22 mouse cellular contexts compared by ENCODE assay signal in the genomic region with DNA sequence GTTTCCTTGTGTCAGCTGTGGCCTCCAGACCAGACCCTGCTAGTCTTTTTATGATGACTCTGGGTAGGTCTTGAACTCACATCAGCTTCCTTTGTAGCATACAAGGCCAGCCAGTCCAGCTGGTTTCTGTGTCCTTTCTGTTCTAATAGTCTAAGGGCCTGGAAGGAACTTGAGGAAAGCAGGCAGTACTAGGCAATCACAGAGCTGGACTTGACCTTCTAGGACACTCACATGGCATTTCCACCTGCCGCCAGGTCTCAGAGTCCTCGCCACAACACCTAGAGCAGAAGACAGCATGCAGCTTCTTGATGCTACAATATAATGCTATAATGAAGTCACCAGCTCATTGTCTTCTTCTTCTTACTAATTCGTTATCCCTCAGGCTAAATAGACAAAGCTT.
DNase-seq lines count a peak whose midpoint lies in the region; ATAC-seq and TF ChIP-seq lines count a peak whose summit lies in the region.
"Had no signal": no experiment of that assay in that cellular context is flagged by ENCODE, and none has a peak within 500 bp of the region (broad histone marks: within the 10 kb centered on the region; RNA-seq: fewer than 3 reads in every experiment).

No protein-coding gene starts in this region.

- H3K36me3 ChIP-seq in heart, embryonic 10.5 days = peaks cover 7% of the 10 kb centered on the region; the same call in 1 of the 2 replicates
- H3K36me3 ChIP-seq in heart, embryonic 11.5 days (ENCODE audit: control insufficient read depth, insufficient read depth, low read length) = no peaks in the 10 kb centered on the region
- no peaks in the 10 kb centered on the region for H3K36me3 ChIP-seq in kidney, adult 2 months (ENCODE audit: control insufficient read depth, insufficient read depth, low read length)
- H3K36me3 ChIP-seq in lung, postnatal 0 days (ENCODE audit: insufficient read depth, low read length) = no peaks in the 10 kb centered on the region
- H3K36me3 ChIP-seq in midbrain, embryonic 10.5 days = no peaks in the 10 kb centered on the region
- H3K36me3 ChIP-seq: embryonic facial prominence, embryonic 15.5 days; forebrain, embryonic 10.5 days; G1E; hindbrain, embryonic 13.5 days had no signal

- H3K4me2 ChIP-seq in heart, embryonic 11.5 days = no peak overlapping the region
- H3K4me2 ChIP-seq in lung, postnatal 0 days (replicated peaks; ENCODE audit: low read depth, low read length) = no peak overlapping the region
- H3K4me2 ChIP-seq: embryonic facial prominence, embryonic 15.5 days; hindbrain, embryonic 13.5 days had no signal

- H3K27ac ChIP-seq in heart, embryonic 10.5 days = peak overlapping the region; percentile 83; the same call in 1 of the 2 replicates
- H3K27ac ChIP-seq in heart, embryonic 11.5 days (ENCODE audit: low read depth, low read length) = no peak overlapping the region
- H3K27ac ChIP-seq in kidney, adult 2 months (ENCODE audit: insufficient read depth, low read depth, low read length) = peak overlapping the region; percentile 96
- peak overlapping the region; percentile 90 for H3K27ac ChIP-seq in lung, postnatal 0 days (ENCODE audit: low read length)
- no peak overlapping the region for H3K27ac ChIP-seq in midbrain, embryonic 10.5 days (replicated peaks)
- H3K27ac ChIP-seq: embryonic facial prominence, embryonic 15.5 days; forebrain, embryonic 10.5 days; hindbrain, embryonic 13.5 days; hindbrain, postnatal 0 days had no signal

- DNase-seq in heart, embryonic 10.5 days (ENCODE audit: low spot score) = no peak
- peak; percentile 56 for DNase-seq in kidney, adult 2 months
- no peak for DNase-seq in kidney, postnatal 4 days
- no peak for DNase-seq in lung, postnatal 0 days (ENCODE audit: low spot score)
- DNase-seq in lung, adult 2 months = no peak
- DNase-seq in midbrain, embryonic 10.5 days (ENCODE audit: low spot score) = no peak
- DNase-seq: adrenal gland, adult 8-10 months; adrenal gland, postnatal 36 days; B cell, adult 2 months; cerebellum, adult 2 months; cerebellum, postnatal 10 days; gastrocnemius, postnatal 36 days; heart, adult 11 months had no signal

- no peak for TF ChIP-seq POLR2A in kidney, adult 2 months (IDR thresholded peaks at IDR 0.05; ENCODE audit: low read depth, low read length)
- TF ChIP-seq POLR2A in lung, adult 2 months (IDR thresholded peaks at IDR 0.05; ENCODE audit: borderline replicate concordance, extremely low read depth, low read depth, low read length) = no peak

- no peak for TF ChIP-seq EP300 in lung, postnatal 0 days (IDR thresholded peaks at IDR 0.05)

- ATAC-seq in heart, embryonic 11.5 days (replicated peaks; ENCODE audit: insufficient number of reproducible peaks, low FRiP score, low TSS enrichment) = no peak
- ATAC-seq in lung, postnatal 0 days = no peak
- ATAC-seq: CD4-positive, CD25-positive, alpha-beta regulatory T cell, adult 4 months; forebrain, embryonic 14.5 days; hindbrain, postnatal 0 days had no signal

- WGBS in heart, embryonic 10.5 days = 93% methylated on average over 3 of the region's 3 CpGs
- WGBS in heart, embryonic 11.5 days (ENCODE audit: insufficient replicate concordance) = 90% methylated on average over 3 of the region's 3 CpGs
- WGBS in kidney, adult 2 months = 67% methylated on average over 3 of the region's 3 CpGs
- WGBS in lung, postnatal 0 days = 89% methylated on average over 3 of the region's 3 CpGs
- 94% methylated on average over 3 of the region's 3 CpGs for WGBS in lung, adult 2 months
- WGBS in midbrain, embryonic 10.5 days = 82% methylated on average over 3 of the region's 3 CpGs

- H3K4me1 ChIP-seq in heart, embryonic 10.5 days = peaks cover 80% of the 10 kb centered on the region
- H3K4me1 ChIP-seq in heart, embryonic 11.5 days (ENCODE audit: control insufficient read depth, insufficient read depth, low read length) = peaks cover 65% of the 10 kb centered on the region
- H3K4me1 ChIP-seq in kidney, adult 2 months (ENCODE audit: control insufficient read depth, insufficient read depth, low read length) = peaks cover 63% of the 10 kb centered on the region
- H3K4me1 ChIP-seq in lung, postnatal 0 days (ENCODE audit: insufficient read depth, low read depth, low read length) = peaks cover 23% of the 10 kb centered on the region; the same call in 1 of the 2 replicates
- peaks cover 29% of the 10 kb centered on the region for H3K4me1 ChIP-seq in lung, adult 2 months (ENCODE audit: control insufficient read depth, insufficient read depth, low read length)
- peaks cover 22% of the 10 kb centered on the region for H3K4me1 ChIP-seq in midbrain, embryonic 10.5 days

- no peaks in the 10 kb centered on the region for H3K27me3 ChIP-seq in heart, embryonic 10.5 days (ENCODE audit: insufficient read depth, poor library complexity, severe bottlenecking)
- H3K27me3 ChIP-seq in heart, embryonic 11.5 days (ENCODE audit: control insufficient read depth, insufficient read depth, low read length) = no peaks in the 10 kb centered on the region
- no peaks in the 10 kb centered on the region for H3K27me3 ChIP-seq in kidney, adult 2 months (replicated peaks; ENCODE audit: control insufficient read depth, insufficient read depth, low read length)
- no peaks in the 10 kb centered on the region for H3K27me3 ChIP-seq in lung, postnatal 0 days (replicated peaks; ENCODE audit: insufficient read depth, low read length)
- H3K27me3 ChIP-seq in midbrain, embryonic 10.5 days (ENCODE audit: low read depth, poor library complexity, severe bottlenecking) = no peaks in the 10 kb centered on the region
- H3K27me3 ChIP-seq: embryonic facial prominence, embryonic 15.5 days; hindbrain, embryonic 13.5 days had no signal

- no peaks in the 10 kb centered on the region for H3K9me3 ChIP-seq in heart, embryonic 10.5 days
- H3K9me3 ChIP-seq in heart, embryonic 11.5 days (replicated peaks; ENCODE audit: control insufficient read depth, low read length) = no peaks in the 10 kb centered on the region
- no peaks in the 10 kb centered on the region for H3K9me3 ChIP-seq in lung, postnatal 0 days (ENCODE audit: low read length)
- H3K9me3 ChIP-seq in midbrain, embryonic 10.5 days (replicated peaks) = no peaks in the 10 kb centered on the region
- H3K9me3 ChIP-seq: embryonic facial prominence, embryonic 15.5 days; forebrain, embryonic 10.5 days; G1E; hindbrain, embryonic 13.5 days had no signal

- no peak for TF ChIP-seq CTCF in kidney, adult 2 months (conservative IDR thresholded peaks at IDR 0.05; ENCODE audit: insufficient read depth, insufficient read length, low read depth, low read length)
- TF ChIP-seq CTCF in lung, postnatal 0 days (IDR thresholded peaks at IDR 0.05) = no peak
- no peak for TF ChIP-seq CTCF in lung, adult 2 months (IDR thresholded peaks at IDR 0.05; ENCODE audit: insufficient read depth, low read length)

- no peak overlapping the region for H3K9ac ChIP-seq in heart, embryonic 11.5 days (ENCODE audit: low read depth, low read length)
- H3K9ac ChIP-seq in lung, postnatal 0 days (replicated peaks; ENCODE audit: low read depth) = no peak overlapping the region
- H3K9ac ChIP-seq: embryonic facial prominence, embryonic 15.5 days; hindbrain, embryonic 13.5 days had no signal

- H3K4me3 ChIP-seq in heart, embryonic 10.5 days = no peak overlapping the region
- no peak overlapping the region for H3K4me3 ChIP-seq in heart, embryonic 11.5 days (ENCODE audit: low read depth, low read length)
- H3K4me3 ChIP-seq in kidney, adult 2 months (ENCODE audit: insufficient read depth, low read depth, low read length) = no peak overlapping the region
- H3K4me3 ChIP-seq in lung, postnatal 0 days (ENCODE audit: low read depth, low read length) = no peak overlapping the region
- no peak overlapping the region for H3K4me3 ChIP-seq in lung, adult 2 months (replicated peaks; ENCODE audit: extremely low read depth, low read depth, low read length)
- H3K4me3 ChIP-seq in midbrain, embryonic 10.5 days = no peak overlapping the region
- H3K4me3 ChIP-seq: embryonic facial prominence, embryonic 15.5 days; erythroblast, embryonic 14.5 days; forebrain, embryonic 10.5 days; hindbrain, embryonic 13.5 days had no signal

Comparison
In these comparisons a context has a peak if more than half of its experiments do, and no peak if none do; other contexts are left out.
1. H3K27ac ChIP-seq: peak in heart, embryonic 10.5 days (single experiment), kidney, adult 2 months (single experiment) and lung, postnatal 0 days (single experiment); none in heart, embryonic 11.5 days (single experiment) and midbrain, embryonic 10.5 days (single experiment).